Mouse (Mus musculus): ENCODE measurements around the gene Cops3.

Cops3 gene

GRCm38 (mm10) chr11:59810480-59811158 is 29.0 kb downstream of the Cops3 start:
- no peak for DNase-seq

- DNase-seq: peak; percentile 88 to 90
These were observed 29.8 kb downstream of the Cops3 start, which contains the start of gene Flcn for GRCm38 (mm10) chr11:59809670-59810474. TSS of gene Flcn (minus strand) at chr11:59810016.

GRCm38 (mm10) chr11:59809071-59809669 is 30.5 kb downstream of the Cops3 start:
- DNase-seq: peak in 1 of 2 experiments; percentile 30

- DNase-seq: no peak
These were observed 31.3 kb downstream of the Cops3 start for GRCm38 (mm10) chr11:59808170-59808960.

GRCm38 (mm10) chr11:59805656-59806055 is 34.0 kb downstream of the Cops3 start:
- peak; percentile 33 to 34 for DNase-seq

GRCm38 (mm10) chr11:59805256-59805655 is 34.4 kb downstream of the Cops3 start:
- DNase-seq: no peak

- DNase-seq: peak; percentile 70 to 79
These were observed 35.1 kb downstream of the Cops3 start for GRCm38 (mm10) chr11:59804409-59805110.

GRCm38 (mm10) chr11:59803516-59803915 is 36.1 kb downstream of the Cops3 start:
- DNase-seq: no peak

GRCm38 (mm10) chr11:59801881-59802280 is 37.8 kb downstream of the Cops3 start:
- DNase-seq: no peak

GRCm38 (mm10) chr11:59800412-59800811 is 39.2 kb downstream of the Cops3 start:
- DNase-seq: no peak

- DNase-seq: no peak
These were observed 46.2 kb downstream of the Cops3 start for GRCm38 (mm10) chr11:59793390-59793789.

GRCm38 (mm10) chr11:59789311-59789710 is 50.3 kb downstream of the Cops3 start:
- DNase-seq: no peak

- peak in 1 of 2 experiments; percentile 34 for DNase-seq
These were observed 52.3 kb downstream of the Cops3 start, which contains the start of gene Pld6 for GRCm38 (mm10) chr11:59787199-59787781. TSS of gene Pld6 (minus strand) at chr11:59787645.

GRCm38 (mm10) chr11:59786444-59787198 is 53.0 kb downstream of the Cops3 start:
- DNase-seq: no peak

GRCm38 (mm10) chr11:59783591-59783990 is 56.0 kb downstream of the Cops3 start:
- DNase-seq: no peak

GRCm38 (mm10) chr11:59782091-59782590 is 57.5 kb downstream of the Cops3 start:
- no peak for DNase-seq

GRCm38 (mm10) chr11:59780241-59780640 is 59.4 kb downstream of the Cops3 start:
- DNase-seq: no peak

GRCm38 (mm10) chr11:59779406-59779805 is 60.2 kb downstream of the Cops3 start:
- DNase-seq: no peak

- DNase-seq: no peak
These were observed 60.8 kb downstream of the Cops3 start for GRCm38 (mm10) chr11:59778874-59779223.

- DNase-seq: peak; percentile 82 to 83
These were observed 61.3 kb downstream of the Cops3 start for GRCm38 (mm10) chr11:59778181-59778873.

Data from cerebellum, postnatal 36 days (tissue).